Mouse (Mus musculus) intestine, postnatal 0 days (tissue): ENCODE data around the gene Mecom. TPM values are rescaled to one million over a fixed set of nuclear protein-coding genes. Genes with fewer than 3 reads are reported as not detected.

Source experiments
- ATAC-seq: fragments of 200-750 bp; cut with Nextera tagmentation; 2 replicates; pipeline ENCODE4 v1.8.0; 2017; ENCODE audit warnings: mild to moderate bottlenecking, moderate TSS enrichment, moderate library complexity
- H3K27ac ChIP-seq: fragments of 300-500 bp; sonication (generic); 2 replicates; pipeline ENCODE4 v1.5.1; 2014; ENCODE audit warnings: mild to moderate bottlenecking, low read depth, low read length, moderate library complexity
- H3K27me3 ChIP-seq: fragments of 300-500 bp; sonication (generic); replicated peaks from 2 replicates; pipeline ENCODE4 v1.6.1; 2014; ENCODE audit warnings: low read length, mixed read lengths; ENCODE audit not compliant: control insufficient read depth, insufficient read depth
- H3K36me3 ChIP-seq: fragments of 300-500 bp; sonication (generic); 2 replicates; pipeline ENCODE4 v1.6.1; 2014; ENCODE audit warnings: mild to moderate bottlenecking, moderate library complexity; ENCODE audit not compliant: control insufficient read depth, insufficient read depth
- H3K4me1 ChIP-seq: fragments of 300-500 bp; sonication (generic); replicated peaks from 2 replicates; pipeline ENCODE4 v1.6.1; 2014; ENCODE audit warnings: antibody characterized with exemption, low read length, mixed read lengths; ENCODE audit not compliant: control insufficient read depth, insufficient read depth
- H3K4me2 ChIP-seq: fragments of 300-500 bp; sonication (generic); replicated peaks from 2 replicates; pipeline ENCODE4 v1.6.1; 2014; ENCODE audit warnings: low read depth, mild to moderate bottlenecking, moderate library complexity
- H3K4me3 ChIP-seq: fragments of 300-500 bp; sonication (generic); 2 replicates; pipeline ENCODE4 v1.5.1; 2014; ENCODE audit warnings: low read depth, low read length
- H3K9ac ChIP-seq: fragments of 300-500 bp; sonication (generic); 2 replicates; pipeline ENCODE4 v1.6.1; 2014; ENCODE audit warnings: mild to moderate bottlenecking, low read depth, low read length
- H3K9me3 ChIP-seq: fragments of 300-500 bp; sonication (generic); 2 replicates; pipeline ENCODE4 v1.6.1; 2016; ENCODE audit warnings: mixed run types; ENCODE audit not compliant: control insufficient read depth
- CTCF ChIP-seq: sonication (generic); IDR thresholded peaks from 2 replicates; pipeline ENCODE4 v1.5.1; 2016; ENCODE audit warnings: low read depth, mild to moderate bottlenecking, control low read depth, antibody characterized with exemption, moderate library complexity
- WGBS: fragments of 180-500 bp; shearing (Covaris S2); extraction: QIAGEN DNeasy Blood & Tissue Kit; methylation state at CpG from one replicate; pipeline ENCODE4 v1.1.7; 2014; 5-methylcytosine and 5-hydroxymethylcytosine counted together
- polyA plus RNA-seq: library from polyadenylated mRNA; unstranded; fragments of >200 nt; fragmentation: Nextera tagmentation; extraction: Ambion mirVana; gene quantifications from 2 replicates; pipeline ENCODE4 v1.2.1, GENCODE M21; 2015

Gene Mecom
- polyA plus RNA-seq, 1 experiment from 2014 or later: 7.7 TPM

DNA sequence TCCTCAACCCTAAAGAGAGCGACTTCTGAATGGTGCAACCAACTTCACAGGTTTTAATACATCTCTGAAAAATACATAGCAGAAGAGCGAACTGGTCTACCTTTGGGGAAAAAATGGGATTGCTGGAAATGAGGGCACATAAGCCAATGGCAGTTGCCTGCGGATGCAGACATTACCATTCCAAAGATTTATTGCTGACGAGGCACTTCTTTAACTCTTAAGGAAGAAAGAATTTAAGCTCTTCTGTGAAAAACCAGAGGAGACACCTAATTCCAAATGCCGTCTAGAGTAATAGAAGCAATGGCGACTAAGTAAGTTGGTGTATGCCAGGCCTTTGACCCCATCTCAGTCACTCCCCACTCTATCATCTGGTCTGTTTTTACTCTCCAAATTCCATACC, 240.2 kb downstream of the Mecom start:
- Histone ChIP-seq H3K4me3 (no peak overlapping the region), H3K27ac (no peak overlapping the region), H3K4me2 (no peak overlapping the region), H3K27me3 (no peaks in the 10 kb centered on the region), H3K36me3 (no peaks in the 10 kb centered on the region), H3K9ac (no peak overlapping the region), H3K9me3 (no peaks in the 10 kb centered on the region), H3K4me1 (no peaks in the 10 kb centered on the region)
- no peak for TF ChIP-seq CTCF
- ATAC-seq: no peak
- WGBS: 91% methylated on average over 6 of the region's 6 CpGs

GRCm38 (mm10) chr3:30306080-30306479, 241.7 kb downstream of the Mecom start:
- no peak for ATAC-seq
- Histone ChIP-seq H3K4me3 (no peak overlapping the region), H3K9ac (no peak overlapping the region), H3K4me1 (no peaks in the 10 kb centered on the region), H3K27me3 (no peaks in the 10 kb centered on the region), H3K9me3 (no peaks in the 10 kb centered on the region), H3K27ac (no peak overlapping the region), H3K4me2 (no peak overlapping the region), H3K36me3 (no peaks in the 10 kb centered on the region)
- 66% methylated on average over 3 of the region's 3 CpGs for WGBS
- TF ChIP-seq CTCF: no peak

DNA sequence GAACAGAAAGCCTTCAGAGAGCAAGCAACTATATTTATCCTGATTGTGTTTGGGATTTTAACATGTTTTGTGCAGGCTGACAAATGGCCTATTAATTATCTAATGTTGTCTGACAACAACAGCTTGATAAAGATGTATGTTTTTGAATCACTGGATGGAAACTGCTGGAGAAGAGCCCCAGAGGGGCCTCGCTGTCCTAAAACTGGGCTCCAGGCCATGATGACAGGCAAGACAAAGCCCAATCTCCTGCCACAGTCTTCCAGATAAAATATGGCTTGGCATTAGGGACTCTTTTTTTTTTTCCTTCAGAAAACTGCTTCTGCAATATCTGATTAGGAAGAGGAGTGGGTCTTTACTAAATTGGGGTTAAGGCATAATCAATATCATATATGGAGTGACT, 248.3 kb downstream of the Mecom start:
- no peak overlapping the region for H3K27ac ChIP-seq
- H3K4me2 ChIP-seq: no peak overlapping the region
- no peaks in the 10 kb centered on the region for H3K9me3 ChIP-seq
- H3K4me1 ChIP-seq: no peaks in the 10 kb centered on the region
- H3K27me3 ChIP-seq: no peaks in the 10 kb centered on the region
- H3K4me3 ChIP-seq: no peak overlapping the region
- H3K36me3 ChIP-seq: no peaks in the 10 kb centered on the region
- H3K9ac ChIP-seq: no peak overlapping the region
- ATAC-seq: no peak
- no peak for TF ChIP-seq CTCF
- 72% methylated on average over 1 of the region's 1 CpGs for WGBS

DNA sequence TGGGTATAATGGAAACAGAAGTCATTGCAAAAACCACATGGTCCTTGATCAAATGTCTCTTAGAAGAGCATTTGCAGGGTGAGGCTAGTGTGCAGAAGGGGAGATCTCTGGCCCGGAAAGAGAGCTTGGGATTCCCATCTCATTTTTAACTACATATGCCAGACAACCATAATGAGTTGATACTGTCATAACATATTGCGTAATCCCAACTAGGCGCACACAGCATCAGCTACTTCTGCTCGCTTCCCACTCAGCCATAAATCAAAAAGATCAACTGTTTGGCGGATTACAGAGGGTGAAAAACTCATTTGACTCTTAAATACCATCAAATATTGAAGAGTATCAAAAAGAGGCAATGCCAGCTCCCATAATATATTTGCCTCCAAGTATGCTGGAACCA, 253.4 kb downstream of the Mecom start:
- Histone ChIP-seq H3K27me3 (no peaks in the 10 kb centered on the region), H3K36me3 (no peaks in the 10 kb centered on the region), H3K27ac (no peak overlapping the region), H3K9me3 (no peaks in the 10 kb centered on the region), H3K9ac (no peak overlapping the region), H3K4me3 (no peak overlapping the region), H3K4me1 (no peaks in the 10 kb centered on the region), H3K4me2 (no peak overlapping the region)
- WGBS: 75% methylated on average over 5 of the region's 5 CpGs
- TF ChIP-seq CTCF: no peak
- ATAC-seq: no peak

GRCm38 (mm10) chr3:30286529-30286928, 261.3 kb downstream of the Mecom start:
- H3K9me3 ChIP-seq: no peaks in the 10 kb centered on the region
- no peaks in the 10 kb centered on the region for H3K4me1 ChIP-seq
- TF ChIP-seq CTCF: no peak
- H3K9ac ChIP-seq: no peak overlapping the region
- no peak overlapping the region for H3K4me3 ChIP-seq
- H3K4me2 ChIP-seq: no peak overlapping the region
- H3K27ac ChIP-seq: no peak overlapping the region
- no peak for ATAC-seq
- WGBS: 65% methylated on average over 4 of the region's 4 CpGs
- no peaks in the 10 kb centered on the region for H3K36me3 ChIP-seq
- no peaks in the 10 kb centered on the region for H3K27me3 ChIP-seq

DNA sequence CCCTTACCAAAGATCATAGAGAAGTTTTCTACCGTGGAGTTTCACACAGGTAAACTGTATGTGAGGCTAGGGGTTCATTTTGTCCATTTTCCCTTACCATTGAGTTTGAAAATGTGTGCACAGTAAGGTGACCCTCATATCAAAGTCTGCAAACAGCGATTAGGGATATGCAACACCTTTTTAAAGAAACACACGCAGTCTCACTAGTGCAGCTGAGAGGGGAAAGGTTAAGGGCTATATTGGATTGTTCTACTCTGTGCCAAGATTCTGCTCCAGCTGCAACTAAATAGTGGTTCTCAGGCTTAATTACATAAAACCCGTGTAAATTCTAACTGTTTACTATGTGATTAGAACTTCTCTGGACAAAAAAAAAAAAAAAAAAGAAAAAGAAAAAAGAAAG, 263.7 kb downstream of the Mecom start:
- no peaks in the 10 kb centered on the region for H3K4me1 ChIP-seq
- H3K36me3 ChIP-seq: no peaks in the 10 kb centered on the region
- 37% methylated on average over 4 of the region's 4 CpGs for WGBS
- H3K9me3 ChIP-seq: no peaks in the 10 kb centered on the region
- ATAC-seq: no peak
- H3K4me2 ChIP-seq: no peak overlapping the region
- H3K4me3 ChIP-seq: no peak overlapping the region
- H3K27me3 ChIP-seq: no peaks in the 10 kb centered on the region
- no peak overlapping the region for H3K27ac ChIP-seq
- no peak for TF ChIP-seq CTCF
- no peak overlapping the region for H3K9ac ChIP-seq

GRCm38 (mm10) chr3:30283562-30283961, 264.2 kb downstream of the Mecom start:
- no peaks in the 10 kb centered on the region for H3K36me3 ChIP-seq
- 85% methylated on average over 5 of the region's 5 CpGs for WGBS

More at GRCm38 (mm10) chr3:30283562-30283961, 264.2 kb downstream of the Mecom start:
- Histone ChIP-seq H3K9ac (no peak overlapping the region), H3K4me3 (no peak overlapping the region), H3K4me2 (no peak overlapping the region), H3K9me3 (no peaks in the 10 kb centered on the region), H3K27me3 (no peaks in the 10 kb centered on the region), H3K4me1 (no peaks in the 10 kb centered on the region), H3K27ac (no peak overlapping the region)
- no peak for TF ChIP-seq CTCF
- ATAC-seq: no peak
